Mouse (Mus musculus) CD8-positive naive resting alpha-beta T cell, adult 2 months (primary cell): ENCODE measurements around the gene Ly6g5c.

Source experiments
- DNase-seq, 2 experiments: peaks; one replicate each; pipeline ENCODE4 v3.0.0; 2022; ENCODE audit warnings: low read depth in 2 of 2, low spot score in 2 of 2

Gene Ly6g5c

GRCm38 (mm10) chr17:35135591-35136320, 27.7 kb downstream of the Ly6g5c start:
- peak in 1 of 2 experiments; percentile 21 for DNase-seq

GRCm38 (mm10) chr17:35139269-35139668, 31.2 kb downstream of the Ly6g5c start:
- DNase-seq, result no peak

- no peak for DNase-seq
Measured at GRCm38 (mm10) chr17:35140490-35140996, 32.5 kb downstream of the Ly6g5c start.

- DNase-seq, result no peak
Measured at GRCm38 (mm10) chr17:35141971-35142370, 33.9 kb downstream of the Ly6g5c start.

GRCm38 (mm10) chr17:35146139-35146538, 38.1 kb downstream of the Ly6g5c start:
- DNase-seq, result no peak

- no peak for DNase-seq
Measured at GRCm38 (mm10) chr17:35147348-35147747, 39.3 kb downstream of the Ly6g5c start.

- no peak for DNase-seq
Measured at GRCm38 (mm10) chr17:35147922-35148639, 40.0 kb downstream of the Ly6g5c start.

GRCm38 (mm10) chr17:35152121-35152520, 44.0 kb downstream of the Ly6g5c start:
- no peak for DNase-seq

GRCm38 (mm10) chr17:35153077-35153476, 45.0 kb downstream of the Ly6g5c start:
- no peak for DNase-seq

- DNase-seq, result no peak
Measured at GRCm38 (mm10) chr17:35153931-35154330, 45.9 kb downstream of the Ly6g5c start.

- no peak for DNase-seq
Measured at GRCm38 (mm10) chr17:35154616-35155015, 46.5 kb downstream of the Ly6g5c start.

GRCm38 (mm10) chr17:35155451-35155850, 47.4 kb downstream of the Ly6g5c start:
- no peak for DNase-seq

- DNase-seq, result no peak
Measured at GRCm38 (mm10) chr17:35156461-35157200, 48.6 kb downstream of the Ly6g5c start.

- no peak for DNase-seq
Measured at GRCm38 (mm10) chr17:35157254-35157653, 49.2 kb downstream of the Ly6g5c start.

- no peak for DNase-seq
Measured at GRCm38 (mm10) chr17:35157661-35158175, 49.6 kb downstream of the Ly6g5c start.

GRCm38 (mm10) chr17:35158850-35159593, 50.9 kb downstream of the Ly6g5c start:
- DNase-seq, result no peak

GRCm38 (mm10) chr17:35159638-35160037, 51.6 kb downstream of the Ly6g5c start:
- no peak for DNase-seq

- no peak for DNase-seq
Measured at GRCm38 (mm10) chr17:35161421-35161820, 53.3 kb downstream of the Ly6g5c start.
